Mouse (Mus musculus) layer of hippocampus, adult 2 months (tissue): Measurements from ENCODE around the gene Acvr1. TPM values are rescaled to one million over a fixed set of nuclear protein-coding genes. Genes with fewer than 3 reads are reported as not detected.

Experiments used
- DNase-seq, 2 experiments: peaks; one replicate each; pipeline ENCODE4 v3.0.0; 2022; ENCODE audit warnings: low spot score in 2 of 2
- H3K27ac ChIP-seq: fragments of 200-600 bp; 2 replicates; pipeline ENCODE4 v1.8.1; 2022
- H3K4me3 ChIP-seq: fragments of 200-600 bp; 2 replicates; pipeline ENCODE4 v1.8.1; 2022; ENCODE audit warnings: mild to moderate bottlenecking
- CTCF ChIP-seq: fragments of 200-600 bp; conservative IDR thresholded peaks from 2 replicates; pipeline ENCODE4 v1.8.1; 2022; ENCODE audit warnings: antibody characterized with exemption, mild to moderate bottlenecking, moderate library complexity
- total RNA-seq, 2 experiments: library from RNA; stranded (reverse); gene quantifications; 2 replicates each; pipeline ENCODE4 v1.2.3; 2021

The Acvr1 gene
- total RNA-seq, 2 experiments from 2014 or later = 46.0 to 48.2 TPM

- H3K27ac ChIP-seq = no peak overlapping the region
- no peak overlapping the region for H3K4me3 ChIP-seq
- no peak for DNase-seq
- TF ChIP-seq CTCF = no peak
These were observed 39.2 kb downstream of the Acvr1 start for GRCm38 (mm10) chr2:58527786-58528185.

- TF ChIP-seq CTCF = no peak
- H3K4me3 ChIP-seq = no peak overlapping the region
- no peak for DNase-seq
- no peak overlapping the region for H3K27ac ChIP-seq
These were observed 42.6 kb downstream of the Acvr1 start for GRCm38 (mm10) chr2:58524356-58524755.

GRCm38 (mm10) chr2:58523894-58524293 is 43.1 kb downstream of the Acvr1 start:
- no peak overlapping the region for H3K4me3 ChIP-seq
- no peak for DNase-seq
- H3K27ac ChIP-seq = no peak overlapping the region
- no peak for TF ChIP-seq CTCF

- no peak for TF ChIP-seq CTCF
- Histone ChIP-seq H3K27ac (no peak overlapping the region), H3K4me3 (no peak overlapping the region)
- DNase-seq = no peak
These were observed 43.9 kb downstream of the Acvr1 start for GRCm38 (mm10) chr2:58523097-58523496.

GRCm38 (mm10) chr2:58521621-58522020 is 45.3 kb downstream of the Acvr1 start:
- TF ChIP-seq CTCF = no peak
- Histone ChIP-seq H3K27ac (no peak overlapping the region), H3K4me3 (no peak overlapping the region)
- DNase-seq = no peak

- Histone ChIP-seq H3K27ac (peak overlapping the region; percentile 20; the same call in 1 of the 2 replicates), H3K4me3 (no peak overlapping the region)
- DNase-seq = no peak
- no peak for TF ChIP-seq CTCF
These were observed 46.2 kb downstream of the Acvr1 start for GRCm38 (mm10) chr2:58520727-58521126.

- TF ChIP-seq CTCF = no peak
- Histone ChIP-seq H3K27ac (no peak overlapping the region), H3K4me3 (no peak overlapping the region)
- DNase-seq = no peak
These were observed 48.4 kb downstream of the Acvr1 start for GRCm38 (mm10) chr2:58518517-58518916.

GRCm38 (mm10) chr2:58516920-58517319 is 50.0 kb downstream of the Acvr1 start:
- Histone ChIP-seq H3K27ac (peak overlapping the region; percentile 39), H3K4me3 (no peak overlapping the region)
- no peak for DNase-seq
- TF ChIP-seq CTCF = no peak

GRCm38 (mm10) chr2:58516000-58516399 is 51.0 kb downstream of the Acvr1 start:
- no peak for DNase-seq

GRCm38 (mm10) chr2:58514489-58514888 is 52.5 kb downstream of the Acvr1 start:
- Histone ChIP-seq H3K4me3 (no peak overlapping the region), H3K27ac (no peak overlapping the region)
- no peak for TF ChIP-seq CTCF
- DNase-seq = no peak

More at GRCm38 (mm10) chr2:58516000-58516399, 51.0 kb downstream of the Acvr1 start:
- Histone ChIP-seq H3K27ac (peak overlapping the region; percentile 47; the same call in 1 of the 2 replicates), H3K4me3 (peak overlapping the region; percentile 22)
- TF ChIP-seq CTCF = no peak

GRCm38 (mm10) chr2:58513212-58513611 is 53.7 kb downstream of the Acvr1 start:
- Histone ChIP-seq H3K4me3 (no peak overlapping the region), H3K27ac (no peak overlapping the region)
- DNase-seq = no peak
- no peak for TF ChIP-seq CTCF

GRCm38 (mm10) chr2:58510192-58510591 is 56.8 kb downstream of the Acvr1 start:
- Histone ChIP-seq H3K27ac (no peak overlapping the region), H3K4me3 (no peak overlapping the region)
- no peak for TF ChIP-seq CTCF
- DNase-seq = no peak

GRCm38 (mm10) chr2:58505306-58506090 is 61.5 kb downstream of the Acvr1 start:
- Histone ChIP-seq H3K4me3 (no peak overlapping the region), H3K27ac (no peak overlapping the region)
- no peak for TF ChIP-seq CTCF
- DNase-seq = no peak
